Mouse (Mus musculus) ovary, postnatal 14 days (tissue): ENCODE data around the gene Daw1.

Source experiments
- DNase-seq: peaks from one replicate; pipeline ENCODE4 v3.0.0; 2022; ENCODE audit warnings: low spot score

The Daw1 gene

GRCm38 (mm10) chr1:83209981-83210380 lies 50.4 kb downstream of the Daw1 start:
- no peak for DNase-seq

GRCm38 (mm10) chr1:83218260-83218659 lies 58.7 kb downstream of the Daw1 start:
- DNase-seq, result no peak

- DNase-seq, result no peak
Observed at GRCm38 (mm10) chr1:83223072-83223471, 63.5 kb downstream of the Daw1 start.

GRCm38 (mm10) chr1:83224423-83224960 lies 64.9 kb downstream of the Daw1 start:
- no peak for DNase-seq

- DNase-seq, result no peak
Observed at GRCm38 (mm10) chr1:83227946-83228345, 68.4 kb downstream of the Daw1 start.

GRCm38 (mm10) chr1:83248235-83248746 lies 88.7 kb downstream of the Daw1 start:
- DNase-seq, result no peak

- no peak for DNase-seq
Observed at GRCm38 (mm10) chr1:83251746-83252145, 92.2 kb downstream of the Daw1 start.
